Mouse (Mus musculus) stomach, postnatal 0 days (tissue): ENCODE data around the gene Akap4.

Experiments used
- CTCF ChIP-seq: IDR thresholded peaks from 2 replicates; pipeline ENCODE4 v1.5.1; 2016; ENCODE audit warnings: antibody characterized with exemption, low read depth, mild to moderate bottlenecking, moderate library complexity
- EP300 ChIP-seq: optimal IDR thresholded peaks from 2 replicates; pipeline ENCODE3; 2016; ENCODE audit warnings: antibody characterized with exemption

- no peak for TF ChIP-seq CTCF
- no peak for TF ChIP-seq EP300
Observed at GRCm38 (mm10) chrX:7067219-7067618, at the start of gene Akap4.
